Mouse (Mus musculus) bone marrow macrophage, adult 2 months (primary cell): ENCODE measurements around the gene Prcp.

Experiments used
- CTCF ChIP-seq: IDR thresholded peaks from 2 replicates; pipeline ENCODE4 v1.5.1; 2012; ENCODE audit warnings: low read depth, mild to moderate bottlenecking, low read length, moderate library complexity
- POLR2A ChIP-seq: IDR thresholded peaks from 2 replicates; pipeline ENCODE4 v1.6.1; 2012; ENCODE audit warnings: mild to moderate bottlenecking, low read depth, low read length, borderline replicate concordance

DNA sequence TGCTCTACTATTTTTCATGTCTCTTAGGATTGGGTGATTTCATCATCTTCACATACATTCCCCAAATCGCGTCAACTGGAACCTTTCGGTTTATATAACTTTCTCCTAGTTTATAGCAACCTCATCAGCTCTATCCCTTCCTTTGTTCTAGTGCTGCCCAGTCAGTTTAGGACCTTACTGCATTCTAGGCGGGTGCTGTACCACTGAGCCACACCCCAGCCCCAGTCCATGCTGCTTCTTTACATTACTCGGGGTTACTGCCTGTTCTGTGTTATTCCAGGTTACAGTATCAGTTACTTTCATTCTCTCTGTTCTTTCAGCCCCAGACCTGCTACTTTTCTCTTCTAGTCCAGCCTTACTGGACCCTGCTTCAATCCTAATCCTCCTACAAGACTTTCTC is 13.0 kb downstream of the Prcp start:
- TF ChIP-seq POLR2A (no peak), CTCF (no peak)
